Mouse (Mus musculus) limb, embryonic 12.5 days (tissue): ENCODE results near the gene Tnfrsf19. TPM values are rescaled to one million over a fixed set of nuclear protein-coding genes. Genes with fewer than 3 reads are reported as not detected.
A peak's percentile ranks its signal among the peaks of the same experiment; 100 is the strongest.

Experiments used
- ATAC-seq: fragments of 200-750 bp; cut with Nextera tagmentation; 2 replicates; pipeline ENCODE4 v1.8.0; 2017; ENCODE audit warnings: low read depth, moderate TSS enrichment; ENCODE audit not compliant: insufficient number of reproducible peaks, insufficient read depth, low FRiP score, low TSS enrichment
- H3K27ac ChIP-seq: fragments of 300-500 bp; sonication (generic); 2 replicates; pipeline ENCODE4 v1.5.1; 2016; ENCODE audit warnings: mild to moderate bottlenecking, moderate library complexity
- H3K27me3 ChIP-seq: fragments of 300-500 bp; sonication (generic); 2 replicates; pipeline ENCODE4 v1.6.1; 2016; ENCODE audit warnings: mild to moderate bottlenecking, moderate library complexity
- H3K36me3 ChIP-seq: fragments of 300-500 bp; sonication (generic); 2 replicates; pipeline ENCODE4 v1.6.1; 2016; ENCODE audit warnings: mild to moderate bottlenecking, moderate library complexity
- H3K4me1 ChIP-seq: fragments of 300-500 bp; sonication (generic); replicated peaks from 2 replicates; pipeline ENCODE4 v1.6.1; 2016
- H3K4me2 ChIP-seq: fragments of 300-500 bp; sonication (generic); 2 replicates; pipeline ENCODE4 v1.6.1; 2016; ENCODE audit warnings: mild to moderate bottlenecking, moderate library complexity
- H3K4me3 ChIP-seq: fragments of 300-500 bp; sonication (generic); replicated peaks from 2 replicates; pipeline ENCODE4 v1.5.1; 2016; ENCODE audit warnings: mild to moderate bottlenecking
- H3K9ac ChIP-seq: fragments of 300-500 bp; sonication (generic); replicated peaks from 2 replicates; pipeline ENCODE4 v1.6.1; 2016; ENCODE audit warnings: mild to moderate bottlenecking, moderate library complexity
- H3K9me3 ChIP-seq: fragments of 300-500 bp; sonication (generic); 2 replicates; pipeline ENCODE4 v1.6.1; 2016; ENCODE audit warnings: mild to moderate bottlenecking, moderate library complexity
- WGBS: fragments of 180-500 bp; shearing (Covaris S2); methylation state at CpG from one replicate; pipeline ENCODE4 v1.1.7; 2016; 5-methylcytosine and 5-hydroxymethylcytosine counted together
- polyA plus RNA-seq: library from polyadenylated mRNA; unstranded; fragments of >200 nt; fragmentation: Nextera tagmentation; extraction: Ambion mirVana; gene quantifications from 2 replicates; pipeline ENCODE4 v1.2.1, GENCODE M21; 2016

The Tnfrsf19 gene
- polyA plus RNA-seq, 1 experiment from 2014 or later: 34.2 TPM

DNA sequence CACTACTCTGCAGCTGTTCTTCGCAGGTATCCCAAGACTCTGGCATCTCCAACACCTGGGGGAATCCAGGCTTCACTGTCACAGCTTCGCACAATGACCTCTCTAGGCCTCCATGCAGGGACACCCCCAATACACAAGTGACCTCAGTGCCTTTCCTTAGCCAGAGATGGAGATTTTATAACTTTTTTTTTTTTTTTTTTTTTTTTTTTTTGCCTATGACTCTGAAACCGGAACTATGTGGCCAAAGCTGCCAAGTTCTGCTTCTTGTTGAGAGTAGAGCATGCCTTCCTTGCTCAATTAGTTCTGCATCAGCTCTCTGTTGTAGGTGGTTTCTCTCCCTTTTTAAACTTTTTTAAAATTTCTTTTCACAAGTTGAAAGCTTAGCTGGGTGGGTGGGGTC is 5.9 kb upstream of the Tnfrsf19 start:
- Histone ChIP-seq H3K36me3 (no peaks in the 10 kb centered on the region), H3K4me1 (peaks cover 29% of the 10 kb centered on the region), H3K9ac (no peak overlapping the region), H3K4me2 (no peak overlapping the region), H3K4me3 (no peak overlapping the region), H3K27ac (no peak overlapping the region), H3K27me3 (peaks cover 16% of the 10 kb centered on the region; the same call in 1 of the 2 replicates), H3K9me3 (peaks cover 6% of the 10 kb centered on the region; the same call in 1 of the 2 replicates)
- WGBS: 88% methylated on average over 3 of the region's 3 CpGs
- no peak for ATAC-seq

DNA sequence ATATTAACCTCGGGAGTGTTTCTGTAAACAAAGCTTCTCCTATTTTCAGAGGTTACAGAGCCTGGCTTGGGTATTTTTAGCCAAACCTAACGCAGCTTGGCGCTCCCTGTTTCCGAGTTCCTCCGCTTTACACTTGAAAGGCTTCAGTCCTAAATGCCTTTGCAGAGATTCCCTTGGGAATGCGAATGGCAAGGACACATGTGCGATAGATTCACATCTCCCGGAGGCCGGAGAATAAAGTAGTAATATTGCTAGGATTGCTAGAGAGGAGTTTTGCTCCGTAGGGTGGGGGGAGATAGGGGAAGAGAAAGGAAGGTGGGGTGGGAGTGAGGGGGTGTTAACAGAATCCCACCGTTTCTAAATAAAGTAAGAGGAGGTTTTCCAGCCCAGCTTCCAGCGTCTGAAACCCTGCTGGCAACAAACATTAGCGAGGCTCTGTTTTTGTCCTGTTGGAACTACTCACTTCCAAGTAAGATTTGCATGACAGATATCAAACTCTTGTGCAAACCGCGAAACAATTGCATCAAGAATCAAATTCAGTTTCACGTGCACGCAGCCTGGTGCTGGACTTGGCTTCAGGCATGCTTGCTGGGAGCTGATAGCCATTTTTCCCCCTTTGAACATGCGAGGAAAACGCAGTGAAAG is 722 bp downstream of the Tnfrsf19 start:
- Histone ChIP-seq H3K27ac (peak overlapping the region; percentile 87), H3K9ac (peak overlapping the region; percentile 71), H3K27me3 (peaks cover 10% of the 10 kb centered on the region; the same call in 1 of the 2 replicates), H3K4me1 (peaks cover 39% of the 10 kb centered on the region), H3K36me3 (no peaks in the 10 kb centered on the region), H3K4me2 (peak overlapping the region; percentile 90), H3K4me3 (peak overlapping the region; percentile 52), H3K9me3 (no peaks in the 10 kb centered on the region)
- under 1% methylated on average over 19 of the region's 19 CpGs for WGBS
- ATAC-seq: no peak

DNA sequence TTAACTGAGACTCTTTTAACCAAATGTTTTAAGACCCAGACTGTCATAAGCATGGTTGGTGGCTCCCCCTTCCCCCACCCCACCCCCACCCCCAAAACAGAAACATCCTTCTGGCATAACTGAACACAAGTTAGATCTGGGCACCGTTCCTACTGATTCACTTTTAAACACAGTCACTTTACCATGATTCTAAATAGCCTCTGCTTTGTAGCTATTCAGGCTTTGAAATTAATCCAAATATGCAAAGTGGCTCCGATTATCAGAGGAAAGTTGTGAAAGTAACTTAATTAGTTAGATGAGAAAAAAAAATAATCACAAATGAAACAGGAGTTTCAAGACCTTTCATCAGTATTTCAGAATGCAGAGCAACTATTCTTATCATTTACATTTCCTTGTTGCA is 2.0 kb downstream of the Tnfrsf19 start:
- no peak for ATAC-seq
- H3K27ac ChIP-seq: no peak overlapping the region
- no peaks in the 10 kb centered on the region for H3K9me3 ChIP-seq
- no peaks in the 10 kb centered on the region for H3K36me3 ChIP-seq
- 24% methylated on average over 2 of the region's 2 CpGs for WGBS
- H3K9ac ChIP-seq: no peak overlapping the region
- peaks cover 39% of the 10 kb centered on the region for H3K4me1 ChIP-seq
- peak overlapping the region; percentile 52 for H3K4me3 ChIP-seq
- peak overlapping the region; percentile 90 for H3K4me2 ChIP-seq
- peaks cover 14% of the 10 kb centered on the region; the same call in 1 of the 2 replicates for H3K27me3 ChIP-seq

DNA sequence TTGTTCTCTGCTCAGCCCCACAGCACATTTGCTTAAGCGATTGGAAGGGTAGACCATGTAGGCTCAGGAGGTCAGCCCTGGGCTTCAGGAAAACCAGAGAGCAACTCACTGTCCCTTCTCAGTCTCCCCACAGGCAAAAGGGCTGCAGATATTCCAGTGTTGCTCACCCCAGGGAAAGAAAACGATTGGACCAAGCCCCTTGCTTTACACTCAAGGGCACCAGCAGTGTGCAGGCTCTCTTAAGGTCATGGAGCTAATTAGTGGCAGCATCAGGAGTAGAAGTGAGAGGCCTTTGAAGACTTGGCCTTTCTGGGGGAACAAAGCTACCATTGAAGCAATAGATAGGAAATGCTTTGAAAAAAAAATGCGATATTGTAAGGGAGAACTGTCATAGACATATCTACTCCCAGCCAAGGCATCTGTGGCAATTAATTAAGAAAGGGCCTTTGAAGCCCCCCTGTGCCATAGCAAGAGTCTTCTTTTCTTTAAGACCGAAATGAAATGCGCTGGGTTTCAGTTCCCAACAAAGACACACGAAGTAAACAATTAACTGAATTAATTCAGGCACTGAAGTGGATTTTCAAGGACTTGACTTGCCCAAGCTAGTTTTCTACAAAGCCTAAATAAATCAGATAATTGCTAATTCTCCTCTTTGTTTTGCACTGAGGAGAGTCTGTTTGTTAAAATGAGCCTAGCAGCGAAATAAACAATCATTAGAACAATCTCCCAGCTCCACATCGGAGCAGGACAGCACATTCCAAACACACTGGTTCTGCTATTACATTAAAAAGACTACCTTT is 2.6 kb downstream of the Tnfrsf19 start:
- H3K27ac ChIP-seq: peak overlapping the region; percentile 56
- H3K9me3 ChIP-seq: no peaks in the 10 kb centered on the region
- no peak for ATAC-seq
- H3K4me2 ChIP-seq: peak overlapping the region; percentile 90
- 0 out of 2 replicates have a peak overlapping the region, but pooled peaks have one; percentile 27 for H3K9ac ChIP-seq
- 9% methylated on average over 8 of the region's 8 CpGs for WGBS
- H3K27me3 ChIP-seq: peaks cover 14% of the 10 kb centered on the region; the same call in 1 of the 2 replicates
- peak overlapping the region; percentile 52 for H3K4me3 ChIP-seq
- peaks cover 39% of the 10 kb centered on the region for H3K4me1 ChIP-seq
- no peaks in the 10 kb centered on the region for H3K36me3 ChIP-seq

DNA sequence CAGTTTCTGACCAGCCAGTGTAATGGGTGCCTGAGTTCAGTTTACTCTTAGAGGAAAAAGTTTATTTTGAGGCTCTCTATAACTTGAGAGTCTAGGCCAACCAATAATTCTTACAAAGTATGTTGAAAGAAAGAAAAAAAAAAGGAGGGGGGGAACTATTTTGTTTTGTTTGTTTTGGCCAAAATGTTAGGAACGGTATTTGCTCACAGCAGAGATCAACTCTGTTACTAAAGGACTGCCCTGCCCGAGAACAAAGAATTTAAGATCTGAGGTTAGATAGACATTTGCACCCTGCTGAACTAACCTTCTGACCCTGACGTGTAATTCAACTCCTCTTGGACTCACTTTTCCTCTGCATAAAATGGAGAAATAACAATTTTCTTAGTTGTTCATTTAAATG is 4.0 kb downstream of the Tnfrsf19 start:
- no peak for ATAC-seq
- Histone ChIP-seq H3K4me3 (no peak overlapping the region), H3K36me3 (no peaks in the 10 kb centered on the region), H3K4me1 (peaks cover 41% of the 10 kb centered on the region), H3K27ac (no peak overlapping the region), H3K9ac (no peak overlapping the region), H3K4me2 (no peak overlapping the region), H3K9me3 (no peaks in the 10 kb centered on the region), H3K27me3 (peaks cover 20% of the 10 kb centered on the region)
- 39% methylated on average over 3 of the region's 3 CpGs for WGBS

DNA sequence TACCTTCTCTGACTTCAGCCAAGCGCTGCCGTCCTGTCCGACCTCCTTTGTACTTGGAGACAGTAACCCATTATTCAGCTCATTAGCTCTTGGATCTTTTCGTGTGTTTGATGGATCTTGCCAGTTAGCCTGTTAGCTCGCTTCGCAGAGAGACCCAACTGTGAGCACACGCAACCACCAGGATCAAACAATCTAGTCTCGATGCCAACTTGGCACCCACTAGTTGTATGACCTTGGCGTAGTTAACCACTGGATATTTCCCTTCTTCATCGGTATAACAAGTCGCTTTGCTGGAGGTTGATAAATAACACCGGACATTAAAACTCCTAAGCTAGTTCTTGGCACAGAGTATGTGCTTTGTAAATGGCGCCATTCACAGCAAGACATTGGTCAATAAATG is 6.1 kb downstream of the Tnfrsf19 start:
- Histone ChIP-seq H3K4me2 (no peak overlapping the region), H3K4me1 (peaks cover 30% of the 10 kb centered on the region), H3K27ac (no peak overlapping the region), H3K36me3 (no peaks in the 10 kb centered on the region), H3K9me3 (no peaks in the 10 kb centered on the region), H3K9ac (no peak overlapping the region), H3K4me3 (no peak overlapping the region), H3K27me3 (peaks cover 21% of the 10 kb centered on the region)
- WGBS: 86% methylated on average over 13 of the region's 13 CpGs
- no peak for ATAC-seq

DNA sequence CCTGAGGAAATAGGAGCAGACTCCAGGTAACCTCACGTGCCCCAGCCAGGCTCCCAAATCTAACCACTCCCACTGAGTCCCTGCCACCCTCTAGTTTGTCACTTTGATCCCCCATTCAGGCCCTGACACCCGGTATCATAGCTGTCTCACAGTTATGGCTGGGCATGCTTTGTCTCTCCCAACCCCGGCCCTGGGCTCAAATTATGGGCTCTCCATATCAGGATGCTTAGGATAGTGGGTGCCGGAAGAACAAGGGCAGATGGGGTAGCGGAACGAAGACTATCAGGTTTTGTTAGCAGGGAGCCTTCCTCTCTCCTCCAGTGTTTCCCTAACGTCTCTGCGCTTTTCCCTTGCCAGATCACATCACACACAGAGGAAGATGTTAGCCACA is 8.2 kb downstream of the Tnfrsf19 start:
- H3K9me3 ChIP-seq: no peaks in the 10 kb centered on the region
- peak overlapping the region; percentile 100 for H3K4me2 ChIP-seq
- 22% methylated on average over 8 of the region's 8 CpGs for WGBS
- H3K27ac ChIP-seq: no peak overlapping the region
- no peak for ATAC-seq
- no peaks in the 10 kb centered on the region for H3K36me3 ChIP-seq
- peaks cover 12% of the 10 kb centered on the region for H3K4me1 ChIP-seq
- peak overlapping the region; percentile 59; the same call in 1 of the 2 replicates for H3K9ac ChIP-seq
- peak overlapping the region; percentile 61 for H3K4me3 ChIP-seq
- H3K27me3 ChIP-seq: peaks cover 18% of the 10 kb centered on the region

DNA sequence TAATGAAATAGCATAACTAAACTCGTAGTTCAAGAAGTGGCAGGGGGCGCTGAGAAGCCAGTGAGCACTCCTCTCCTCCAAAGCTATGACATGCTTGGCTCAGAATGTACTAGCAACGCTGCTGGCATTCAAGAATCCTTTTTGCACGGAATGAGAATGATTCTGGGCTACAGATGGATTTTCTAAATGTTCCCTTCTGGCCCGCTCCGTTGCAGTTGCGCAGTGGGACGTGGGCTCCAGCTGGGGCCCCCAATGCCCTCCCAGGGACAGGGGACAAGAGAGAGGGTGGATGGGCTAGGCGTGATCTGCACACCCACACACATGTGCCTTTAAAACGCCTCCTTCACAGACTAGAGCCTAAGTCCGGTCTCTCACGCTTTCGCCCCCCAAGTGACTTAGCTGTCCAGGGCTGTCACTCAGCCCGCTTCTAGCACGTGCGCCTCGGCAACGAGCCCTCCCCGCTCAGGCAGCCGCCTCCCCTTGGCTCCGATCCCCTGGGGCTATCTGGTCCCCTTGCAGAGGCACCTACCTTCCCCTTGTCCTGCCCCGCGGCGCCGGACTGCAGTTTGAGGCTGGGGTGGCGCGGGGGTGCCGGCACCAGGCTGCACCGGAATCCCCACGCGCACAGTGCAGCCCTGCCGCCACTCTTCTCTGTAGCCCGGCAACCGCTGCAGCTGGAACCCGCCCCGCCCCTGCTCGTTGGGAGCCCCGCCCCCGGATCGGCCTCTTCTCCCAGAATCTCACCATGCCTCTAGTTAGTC is 8.8 kb downstream of the Tnfrsf19 start:
- peaks cover 12% of the 10 kb centered on the region for H3K4me1 ChIP-seq
- WGBS: 2% methylated on average over 40 of the region's 40 CpGs
- peak overlapping the region; percentile 59 for H3K9ac ChIP-seq
- peaks cover 18% of the 10 kb centered on the region for H3K27me3 ChIP-seq
- peak; percentile 87 for ATAC-seq
- H3K4me2 ChIP-seq: peak overlapping the region; percentile 100
- H3K36me3 ChIP-seq: no peaks in the 10 kb centered on the region
- H3K27ac ChIP-seq: no peak overlapping the region
- peak overlapping the region; percentile 61 for H3K4me3 ChIP-seq
- H3K9me3 ChIP-seq: no peaks in the 10 kb centered on the region

DNA sequence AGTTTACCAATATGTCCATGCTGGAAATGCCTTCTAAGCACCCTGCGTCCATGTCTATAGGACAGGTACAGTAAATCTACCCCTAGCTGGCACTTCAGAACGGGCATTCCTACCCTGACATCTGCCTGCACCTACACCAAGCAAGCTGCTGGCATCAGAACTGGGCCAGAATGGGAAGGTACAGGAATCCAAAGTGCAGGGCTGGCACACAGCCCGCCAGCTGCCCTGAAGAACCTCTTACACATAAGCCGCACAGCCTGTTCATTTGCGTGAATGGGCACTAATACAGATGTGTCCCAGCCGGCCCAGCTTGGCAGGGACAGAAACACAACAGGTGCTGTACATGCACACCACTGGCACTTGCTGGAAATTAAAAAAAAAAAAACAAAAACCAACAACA is 15.9 kb downstream of the Tnfrsf19 start:
- 87% methylated on average over 6 of the region's 6 CpGs for WGBS
- H3K4me2 ChIP-seq: no peak overlapping the region
- no peaks in the 10 kb centered on the region for H3K36me3 ChIP-seq
- no peak overlapping the region for H3K4me3 ChIP-seq
- ATAC-seq: no peak
- H3K4me1 ChIP-seq: 0 out of 2 replicates have a peak, but pooled peaks cover 3% of the 10 kb centered on the region
- H3K9me3 ChIP-seq: no peaks in the 10 kb centered on the region
- H3K27me3 ChIP-seq: peaks cover 7% of the 10 kb centered on the region; the same call in 1 of the 2 replicates
- H3K9ac ChIP-seq: no peak overlapping the region
- H3K27ac ChIP-seq: no peak overlapping the region

DNA sequence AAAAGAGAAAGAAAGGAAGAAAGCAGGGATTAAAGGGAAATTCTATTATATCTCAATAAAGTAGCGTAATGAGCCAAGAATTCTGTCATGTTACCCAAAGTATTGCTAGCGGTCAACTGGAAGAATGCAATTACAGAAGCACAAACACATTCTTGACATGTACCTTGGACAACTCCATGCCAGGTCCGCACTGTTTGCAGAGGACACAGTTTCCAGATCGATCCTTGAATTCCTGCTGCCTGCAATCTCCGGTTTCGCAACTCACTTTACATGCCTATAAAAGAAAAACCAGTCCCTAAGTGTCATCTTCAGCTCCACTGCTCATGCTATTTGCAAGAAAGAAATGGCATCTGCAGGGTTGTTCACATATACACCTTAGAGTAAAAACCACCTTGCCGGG is 22.3 kb downstream of the Tnfrsf19 start:
- Histone ChIP-seq H3K4me1 (peaks cover 3% of the 10 kb centered on the region; the same call in 1 of the 2 replicates), H3K27ac (no peak overlapping the region), H3K4me2 (no peak overlapping the region), H3K36me3 (0 out of 2 replicates have a peak, but pooled peaks cover 3% of the 10 kb centered on the region), H3K9ac (no peak overlapping the region), H3K9me3 (no peaks in the 10 kb centered on the region), H3K4me3 (no peak overlapping the region), H3K27me3 (peaks cover 3% of the 10 kb centered on the region; the same call in 1 of the 2 replicates)
- WGBS: 90% methylated on average over 7 of the region's 7 CpGs
- no peak for ATAC-seq

DNA sequence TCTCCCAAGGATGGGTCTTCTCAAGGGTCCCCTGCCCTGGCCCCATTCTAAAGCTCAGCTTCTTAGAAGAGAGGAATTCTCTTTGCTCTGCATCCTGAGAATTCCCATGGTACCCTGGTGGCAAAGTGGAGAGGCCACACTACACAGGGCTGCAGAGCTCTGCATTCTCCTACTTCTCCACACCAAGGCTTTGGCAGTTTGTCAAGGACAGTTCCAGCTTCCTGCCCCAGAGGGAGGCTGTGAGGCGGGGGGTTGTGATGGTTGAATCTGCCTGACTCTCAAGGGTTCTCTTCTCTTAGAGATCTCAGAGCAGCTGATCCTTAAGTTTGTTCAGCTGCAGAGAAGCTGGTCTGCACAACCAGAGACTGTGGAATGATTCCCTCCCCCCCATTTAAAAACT is 23.9 kb downstream of the Tnfrsf19 start:
- WGBS: 83% methylated on average over 1 of the region's 1 CpGs
- H3K4me1 ChIP-seq: peaks cover 8% of the 10 kb centered on the region
- no peak overlapping the region for H3K27ac ChIP-seq
- ATAC-seq: no peak
- no peaks in the 10 kb centered on the region for H3K9me3 ChIP-seq
- no peak overlapping the region for H3K4me3 ChIP-seq
- H3K27me3 ChIP-seq: peaks cover 7% of the 10 kb centered on the region
- no peak overlapping the region for H3K9ac ChIP-seq
- 0 out of 2 replicates have a peak, but pooled peaks cover 3% of the 10 kb centered on the region for H3K36me3 ChIP-seq
- H3K4me2 ChIP-seq: no peak overlapping the region
